Mouse (Mus musculus) adipocyte (in vitro differentiated cells): ENCODE results near the gene Pld3.

Source experiments
- DNase-seq: peaks from one replicate; pipeline ENCODE4 v3.0.0-alpha.2; 2016; ENCODE audit warnings: low spot score

Gene Pld3

GRCm38 (mm10) chr7:27569580-27570224 lies 16.7 kb upstream of the Pld3 start:
- no peak for DNase-seq

GRCm38 (mm10) chr7:27560978-27561377 lies 8.0 kb upstream of the Pld3 start:
- no peak for DNase-seq

- DNase-seq = no peak
These were observed 7.4 kb upstream of the Pld3 start for GRCm38 (mm10) chr7:27560291-27560887.

GRCm38 (mm10) chr7:27552070-27552469 lies 948 bp downstream of the Pld3 start:
- no peak for DNase-seq

GRCm38 (mm10) chr7:27549597-27549996 lies 3.4 kb downstream of the Pld3 start:
- DNase-seq = no peak

- no peak for DNase-seq
These were observed 8.2 kb downstream of the Pld3 start for GRCm38 (mm10) chr7:27544675-27545370.

GRCm38 (mm10) chr7:27543851-27544250 lies 9.2 kb downstream of the Pld3 start:
- DNase-seq = no peak

GRCm38 (mm10) chr7:27543065-27543464 lies 10.0 kb downstream of the Pld3 start:
- DNase-seq = no peak

GRCm38 (mm10) chr7:27542392-27543033 lies 10.5 kb downstream of the Pld3 start:
- DNase-seq = peak; percentile 9

GRCm38 (mm10) chr7:27541922-27542321 lies 11.1 kb downstream of the Pld3 start:
- no peak for DNase-seq

- DNase-seq = no peak
These were observed 11.6 kb downstream of the Pld3 start for GRCm38 (mm10) chr7:27541431-27541830.

- no peak for DNase-seq
These were observed 12.1 kb downstream of the Pld3 start for GRCm38 (mm10) chr7:27540935-27541334.

GRCm38 (mm10) chr7:27540521-27540920 lies 12.5 kb downstream of the Pld3 start:
- DNase-seq = no peak

- DNase-seq = no peak
These were observed 14.2 kb downstream of the Pld3 start for GRCm38 (mm10) chr7:27538797-27539196.

GRCm38 (mm10) chr7:27537998-27538397 lies 15.0 kb downstream of the Pld3 start:
- DNase-seq = no peak

GRCm38 (mm10) chr7:27536618-27537017 lies 16.4 kb downstream of the Pld3 start:
- no peak for DNase-seq

GRCm38 (mm10) chr7:27535386-27535785 lies 17.6 kb downstream of the Pld3 start:
- no peak for DNase-seq

- no peak for DNase-seq
These were observed 20.5 kb downstream of the Pld3 start for GRCm38 (mm10) chr7:27532480-27533050.

- DNase-seq = no peak
These were observed 21.3 kb downstream of the Pld3 start for GRCm38 (mm10) chr7:27531707-27532106.

GRCm38 (mm10) chr7:27530937-27531336 lies 22.1 kb downstream of the Pld3 start:
- DNase-seq = no peak

GRCm38 (mm10) chr7:27529070-27529469 lies 23.9 kb downstream of the Pld3 start:
- no peak for DNase-seq

GRCm38 (mm10) chr7:27526039-27526827 lies 26.8 kb downstream of the Pld3 start:
- peak; percentile 85 for DNase-seq
